Mouse (Mus musculus) spleen, adult 2 months (tissue): ENCODE results near the gene Vmn1r198.

Experiments
- CTCF ChIP-seq: fragments of 200-500 bp; IDR thresholded peaks from 2 replicates; pipeline ENCODE4 v1.5.1; 2011; ENCODE audit warnings: mild to moderate bottlenecking, inconsistent platforms; ENCODE audit not compliant: insufficient read depth, insufficient read length, insufficient replicate concordance; ENCODE audit errors: extremely low read depth
- POLR2A ChIP-seq: fragments of 200-500 bp; IDR thresholded peaks from 2 replicates; pipeline ENCODE4 v1.6.1; 2011; ENCODE audit warnings: low read depth, low read length, inconsistent platforms

DNA sequence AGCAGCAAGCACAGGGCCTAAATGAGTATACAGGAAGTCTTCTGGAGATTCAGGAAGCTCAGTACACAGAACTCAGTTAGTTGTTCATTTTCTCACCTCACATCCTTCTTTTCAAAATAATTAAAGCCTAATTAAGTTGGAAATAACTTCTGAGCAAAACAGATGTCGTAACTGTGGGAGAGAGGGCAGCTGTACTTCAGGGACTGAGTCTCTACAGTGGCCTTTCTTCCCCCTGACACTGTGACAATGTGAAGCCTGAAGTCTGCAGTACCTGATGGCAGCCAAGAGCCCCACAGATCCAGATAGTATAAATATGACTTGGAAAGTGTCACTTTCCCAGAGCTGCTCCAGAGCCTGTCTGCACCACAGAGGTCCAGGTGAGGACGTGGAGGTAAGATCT lies 29.4 kb downstream of the Vmn1r198 start, which contains the start of gene Vmn1r199:
- no peak for TF ChIP-seq POLR2A
- TF ChIP-seq CTCF = no peak
